Mouse (Mus musculus): ENCODE measurements at regions not wholly inside any gene's neighbourhood (a gene's known extent, or its start where the extent isn't known, plus 50 kb on each side); places are given as distances from the start of the nearest gene placed in this dataset.

GRCm38 (mm10) chr1:52312076-52312633 is 79.1 kb upstream of the Gls start:
- no peak for TF ChIP-seq USF1 (IDR thresholded peaks at IDR 0.05; ENCODE audit: low read depth)
- TF ChIP-seq TCF3 (IDR thresholded peaks at IDR 0.05; ENCODE audit: insufficient read length, low read depth), result no peak
- no peak for TF ChIP-seq POLR2A (IDR thresholded peaks at IDR 0.05; ENCODE audit: insufficient read length, low read depth)
- TF ChIP-seq MYOD1 (IDR thresholded peaks at IDR 0.05; ENCODE audit: control insufficient read depth in 1 of 3, insufficient read length in 2 of 3, low read depth in 2 of 3), result no peak
- TF ChIP-seq POLR2AphosphoS2 (IDR thresholded peaks at IDR 0.05; ENCODE audit: insufficient read length, low read depth), result no peak
